Mouse (Mus musculus) hindbrain, embryonic 14.5 days (tissue): ENCODE measurements around the gene Serpinc1. TPM values are rescaled to one million over a fixed set of nuclear protein-coding genes. Genes with fewer than 3 reads are reported as not detected.

Experiments used
- polyA plus RNA-seq: library from polyadenylated mRNA; unstranded; fragments of >200 nt; fragmentation: Nextera tagmentation; extraction: Ambion mirVana; gene quantifications from 2 replicates; pipeline ENCODE4 v1.2.1, GENCODE M21; 2014

Gene Serpinc1
- polyA plus RNA-seq, 1 experiment from 2014 or later: 3.3 TPM

Other genes with a start within 250 kb of the Serpinc1 start
- gene Rabgap1l, start 185.4 kb upstream of the Serpinc1 start, polyA plus RNA-seq: 41.7 and 45.3 TPM in 2 replicates
- gene Rc3h1, start 72.2 kb upstream of the Serpinc1 start, polyA plus RNA-seq: 7.7 and 9.1 TPM in 2 replicates
- gene Zbtb37, start 56.3 kb downstream of the Serpinc1 start, polyA plus RNA-seq: 16.3 and 18.6 TPM in 2 replicates
- 28.3 and 30.8 TPM in 2 replicates for gene Dars2, start 92.1 kb downstream of the Serpinc1 start, polyA plus RNA-seq
- gene Cenpl, start 92.1 kb downstream of the Serpinc1 start, polyA plus RNA-seq: 9.4 and 10.8 TPM in 2 replicates
- 20.3 and 23.2 TPM in 2 replicates for gene Klhl20, start 152.9 kb downstream of the Serpinc1 start, polyA plus RNA-seq
- gene Ankrd45, start 164.1 kb downstream of the Serpinc1 start, polyA plus RNA-seq: 25.1 and 29.8 TPM in 2 replicates
- 0.59 and 0.66 TPM in 2 replicates for gene Tex50, start 180.7 kb downstream of the Serpinc1 start, polyA plus RNA-seq